Mouse (Mus musculus): ENCODE measurements at regions not wholly inside any gene's neighbourhood (a gene's known extent, or its start where the extent isn't known, plus 50 kb on each side); places are given as distances from the start of the nearest gene placed in this dataset.

- DNase-seq (ENCODE audit: low read depth, low spot score): no peak
- Histone ChIP-seq H3K9me3 (ENCODE audit: control insufficient read depth, insufficient read depth, low read depth, low read length) (no peaks in the 10 kb centered on the region), H3K9ac (ENCODE audit: insufficient read depth, low read depth, low read length, poor library complexity, severe bottlenecking) (no peak overlapping the region), H3K36me3 (ENCODE audit: control insufficient read depth, insufficient read depth, low read length, poor library complexity, severe bottlenecking) (no peaks in the 10 kb centered on the region), H3K4me1 (ENCODE audit: control insufficient read depth in 2 of 2, insufficient read depth in 2 of 2, low read length in 2 of 2, poor library complexity in 1 of 2) (no peaks in the 10 kb centered on the region), H3K4me3 (ENCODE audit: insufficient read depth in 1 of 2, low read depth in 1 of 2, low read length in 2 of 2, poor library complexity in 1 of 2, severe bottlenecking in 1 of 2) (no peak overlapping the region), H3K27ac (ENCODE audit: insufficient read depth, low read depth, low read length, poor library complexity, severe bottlenecking) (no peak overlapping the region)
- in situ Hi-C loops (cut with MboI; ENCODE audit: low sequenced_read_pairs in 2 of 2, unreplicated experiment in 2 of 2): no loop called here
- TF ChIP-seq ZNF384 (IDR thresholded peaks at IDR 0.05; ENCODE audit: low read depth, low read length): no peak
- no peak for TF ChIP-seq CHD2 (IDR thresholded peaks at IDR 0.05; ENCODE audit: low read depth, low read length)
- no peak for TF ChIP-seq ZC3H11A (IDR thresholded peaks at IDR 0.05; ENCODE audit: borderline replicate concordance, low read depth, low read length)
- no peak for TF ChIP-seq HCFC1 (IDR thresholded peaks at IDR 0.05; ENCODE audit: borderline replicate concordance, insufficient read depth, low read length)
- TF ChIP-seq MAFK (IDR thresholded peaks at IDR 0.05; ENCODE audit: insufficient read depth, low read depth, low read length): no peak
Measured at GRCm38 (mm10) chrX:167152611-167153010, 56.5 kb downstream of the Tmsb4x start.

GRCm38 (mm10) chrX:167151341-167151740 lies 57.8 kb downstream of the Tmsb4x start:
- in situ Hi-C loops (cut with MboI; ENCODE audit: low sequenced_read_pairs in 2 of 2, unreplicated experiment in 2 of 2): no loop called here
- Histone ChIP-seq H3K9ac (ENCODE audit: insufficient read depth, low read depth, low read length, poor library complexity, severe bottlenecking) (no peak overlapping the region), H3K36me3 (ENCODE audit: control insufficient read depth, insufficient read depth, low read length, poor library complexity, severe bottlenecking) (no peaks in the 10 kb centered on the region), H3K4me1 (ENCODE audit: control insufficient read depth in 2 of 2, insufficient read depth in 2 of 2, low read length in 2 of 2, poor library complexity in 1 of 2) (no peaks in the 10 kb centered on the region), H3K27ac (ENCODE audit: insufficient read depth, low read depth, low read length, poor library complexity, severe bottlenecking) (no peak overlapping the region), H3K9me3 (ENCODE audit: control insufficient read depth, insufficient read depth, low read depth, low read length) (no peaks in the 10 kb centered on the region), H3K4me3 (ENCODE audit: insufficient read depth in 1 of 2, low read depth in 1 of 2, low read length in 2 of 2, poor library complexity in 1 of 2, severe bottlenecking in 1 of 2) (no peak overlapping the region)
- no peak for DNase-seq (ENCODE audit: low read depth, low spot score)
- TF ChIP-seq HCFC1 (IDR thresholded peaks at IDR 0.05; ENCODE audit: borderline replicate concordance, insufficient read depth, low read length) (no peak), ZC3H11A (IDR thresholded peaks at IDR 0.05; ENCODE audit: borderline replicate concordance, low read depth, low read length) (no peak), ZNF384 (IDR thresholded peaks at IDR 0.05; ENCODE audit: low read depth, low read length) (no peak), MAFK (IDR thresholded peaks at IDR 0.05; ENCODE audit: insufficient read depth, low read depth, low read length) (no peak), CHD2 (IDR thresholded peaks at IDR 0.05; ENCODE audit: low read depth, low read length) (no peak)

GRCm38 (mm10) chrX:167149400-167149799 lies 59.7 kb downstream of the Tmsb4x start:
- in situ Hi-C loops (cut with MboI; ENCODE audit: low sequenced_read_pairs in 2 of 2, unreplicated experiment in 2 of 2): no loop called here
- no peak for DNase-seq (ENCODE audit: low read depth, low spot score)
- Histone ChIP-seq H3K9ac (ENCODE audit: insufficient read depth, low read depth, low read length, poor library complexity, severe bottlenecking) (no peak overlapping the region), H3K36me3 (ENCODE audit: control insufficient read depth, insufficient read depth, low read length, poor library complexity, severe bottlenecking) (no peaks in the 10 kb centered on the region), H3K4me3 (ENCODE audit: insufficient read depth in 1 of 2, low read depth in 1 of 2, low read length in 2 of 2, poor library complexity in 1 of 2, severe bottlenecking in 1 of 2) (no peak overlapping the region), H3K4me1 (ENCODE audit: control insufficient read depth in 2 of 2, insufficient read depth in 2 of 2, low read length in 2 of 2, poor library complexity in 1 of 2) (no peaks in the 10 kb centered on the region), H3K27ac (ENCODE audit: insufficient read depth, low read depth, low read length, poor library complexity, severe bottlenecking) (no peak overlapping the region), H3K9me3 (ENCODE audit: control insufficient read depth, insufficient read depth, low read depth, low read length) (no peaks in the 10 kb centered on the region)
- TF ChIP-seq HCFC1 (IDR thresholded peaks at IDR 0.05; ENCODE audit: borderline replicate concordance, insufficient read depth, low read length) (no peak), CHD2 (IDR thresholded peaks at IDR 0.05; ENCODE audit: low read depth, low read length) (no peak), ZC3H11A (IDR thresholded peaks at IDR 0.05; ENCODE audit: borderline replicate concordance, low read depth, low read length) (no peak), ZNF384 (IDR thresholded peaks at IDR 0.05; ENCODE audit: low read depth, low read length) (no peak), MAFK (IDR thresholded peaks at IDR 0.05; ENCODE audit: insufficient read depth, low read depth, low read length) (no peak)

- H3K9me3 ChIP-seq (ENCODE audit: control insufficient read depth, insufficient read depth, low read depth, low read length): no peaks in the 10 kb centered on the region
- H3K27ac ChIP-seq (ENCODE audit: insufficient read depth, low read depth, low read length, poor library complexity, severe bottlenecking): no peak overlapping the region
- no peak for TF ChIP-seq CHD2 (IDR thresholded peaks at IDR 0.05; ENCODE audit: low read depth, low read length)
- TF ChIP-seq ZC3H11A (IDR thresholded peaks at IDR 0.05; ENCODE audit: borderline replicate concordance, low read depth, low read length): no peak
- no peak for TF ChIP-seq MAFK (IDR thresholded peaks at IDR 0.05; ENCODE audit: insufficient read depth, low read depth, low read length)
- no peak for TF ChIP-seq ZNF384 (IDR thresholded peaks at IDR 0.05; ENCODE audit: low read depth, low read length)
- no peak for TF ChIP-seq HCFC1 (IDR thresholded peaks at IDR 0.05; ENCODE audit: borderline replicate concordance, insufficient read depth, low read length)
- no peaks in the 10 kb centered on the region for H3K36me3 ChIP-seq (ENCODE audit: control insufficient read depth, insufficient read depth, low read length, poor library complexity, severe bottlenecking)
- no peak overlapping the region for H3K9ac ChIP-seq (ENCODE audit: insufficient read depth, low read depth, low read length, poor library complexity, severe bottlenecking)
- H3K4me3 ChIP-seq (ENCODE audit: insufficient read depth in 1 of 2, low read depth in 1 of 2, low read length in 2 of 2, poor library complexity in 1 of 2, severe bottlenecking in 1 of 2): no peak overlapping the region
- no peaks in the 10 kb centered on the region for H3K4me1 ChIP-seq (ENCODE audit: control insufficient read depth in 2 of 2, insufficient read depth in 2 of 2, low read length in 2 of 2, poor library complexity in 1 of 2)
- in situ Hi-C loops (cut with MboI; ENCODE audit: low sequenced_read_pairs in 2 of 2, unreplicated experiment in 2 of 2): no loop called here
- DNase-seq (ENCODE audit: low read depth, low spot score): no peak
Measured at GRCm38 (mm10) chrX:167146513-167147360, 62.4 kb downstream of the Tmsb4x start.

Data from ES-E14 (cell line).